Mouse (Mus musculus) liver, embryonic 11.5 days (tissue): ENCODE results near the gene Zfp618. TPM values are rescaled to one million over a fixed set of nuclear protein-coding genes. Genes with fewer than 3 reads are reported as not detected.

Source experiments
- ATAC-seq: fragments of 200-750 bp; cut with Nextera tagmentation; replicated peaks from 2 replicates; pipeline ENCODE4 v1.8.0; 2017; ENCODE audit warnings: moderate number of reproducible peaks, mild to moderate bottlenecking, moderate TSS enrichment, moderate library complexity; ENCODE audit not compliant: low FRiP score
- DNase-seq: peaks from one replicate; pipeline ENCODE4 v3.0.0-alpha.2; 2017; ENCODE audit warnings: low spot score
- H3K27ac ChIP-seq: fragments of 300-500 bp; sonication (generic); 2 replicates; pipeline ENCODE4 v1.5.1; 2014; ENCODE audit warnings: mild to moderate bottlenecking, low read depth, low read length, control low read depth
- H3K27me3 ChIP-seq: fragments of 300-500 bp; sonication (generic); replicated peaks from 2 replicates; pipeline ENCODE4 v1.6.1; 2014; ENCODE audit warnings: low read length, mixed read lengths; ENCODE audit not compliant: control insufficient read depth, insufficient read depth
- H3K36me3 ChIP-seq: fragments of 300-500 bp; sonication (generic); 2 replicates; pipeline ENCODE4 v1.6.1; 2014; ENCODE audit warnings: mild to moderate bottlenecking, low read length, moderate library complexity, mixed read lengths; ENCODE audit not compliant: control insufficient read depth, insufficient read depth
- H3K4me1 ChIP-seq: fragments of 300-500 bp; sonication (generic); replicated peaks from 2 replicates; pipeline ENCODE4 v1.6.1; 2014; ENCODE audit warnings: low read length, mixed read lengths; ENCODE audit not compliant: control insufficient read depth, insufficient read depth
- H3K4me2 ChIP-seq: fragments of 300-500 bp; sonication (generic); 2 replicates; pipeline ENCODE4 v1.6.1; 2014; ENCODE audit warnings: mild to moderate bottlenecking, control low read depth, moderate library complexity
- H3K4me3 ChIP-seq: fragments of 300-500 bp; sonication (generic); 2 replicates; pipeline ENCODE4 v1.5.1; 2014; ENCODE audit warnings: low read depth, low read length, control low read depth
- H3K9ac ChIP-seq: fragments of 300-500 bp; sonication (generic); 2 replicates; pipeline ENCODE4 v1.6.1; 2014; ENCODE audit warnings: low read depth, low read length, control low read depth
- H3K9me3 ChIP-seq: fragments of 300-500 bp; sonication (generic); 2 replicates; pipeline ENCODE4 v1.6.1; 2016; ENCODE audit warnings: low read length, inconsistent platforms, mixed read lengths; ENCODE audit not compliant: control insufficient read depth
- WGBS: fragments of 180-500 bp; shearing (Covaris S2); extraction: QIAGEN DNeasy Blood & Tissue Kit; methylation state at CpG from one replicate; pipeline ENCODE4 v1.1.7; 2014; 5-methylcytosine and 5-hydroxymethylcytosine counted together
- polyA plus RNA-seq: library from polyadenylated mRNA; unstranded; fragments of >200 nt; fragmentation: Nextera tagmentation; extraction: Ambion mirVana; gene quantifications from 2 replicates; pipeline ENCODE4 v1.2.1, GENCODE M21; 2014

The Zfp618 gene
- polyA plus RNA-seq, 1 experiment from 2014 or later: 12.9 TPM

DNA sequence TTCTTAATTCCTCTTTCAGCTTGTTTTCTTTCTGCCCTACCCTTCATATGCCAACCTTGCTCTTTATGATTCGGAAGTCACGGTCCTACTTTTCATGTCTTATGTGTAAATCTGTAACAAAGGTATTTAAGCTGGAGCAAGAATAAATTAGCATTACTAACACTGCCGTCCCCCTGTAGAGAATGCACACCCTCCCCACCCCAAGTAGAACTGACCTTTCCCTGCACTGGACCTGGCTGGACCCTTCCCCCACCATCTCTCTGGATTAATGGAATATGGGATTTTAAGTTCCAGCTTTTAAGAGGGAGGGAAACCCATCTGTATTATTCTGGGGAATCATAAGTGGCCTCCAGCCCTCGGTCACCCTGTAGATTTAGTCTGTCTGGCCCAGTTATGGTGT is 65.9 kb downstream of the Zfp618 start:
- H3K4me3 ChIP-seq: no peak overlapping the region
- DNase-seq (no peak), ATAC-seq (no peak)
- WGBS: 82% methylated on average over 4 of the region's 4 CpGs
- H3K9ac ChIP-seq: no peak overlapping the region
- no peaks in the 10 kb centered on the region for H3K4me1 ChIP-seq
- no peak overlapping the region for H3K4me2 ChIP-seq
- no peaks in the 10 kb centered on the region for H3K9me3 ChIP-seq
- no peak overlapping the region for H3K27ac ChIP-seq
- no peaks in the 10 kb centered on the region for H3K27me3 ChIP-seq
- H3K36me3 ChIP-seq: no peaks in the 10 kb centered on the region

- ATAC-seq (no peak), DNase-seq (no peak)
- Histone ChIP-seq H3K4me2 (no peak overlapping the region), H3K27me3 (no peaks in the 10 kb centered on the region), H3K9me3 (no peaks in the 10 kb centered on the region), H3K4me3 (no peak overlapping the region), H3K4me1 (no peaks in the 10 kb centered on the region), H3K27ac (no peak overlapping the region), H3K36me3 (no peaks in the 10 kb centered on the region), H3K9ac (no peak overlapping the region)
- WGBS: 72% methylated on average over 9 of the region's 9 CpGs
Measured at GRCm38 (mm10) chr4:63032581-63033006, 67.2 kb downstream of the Zfp618 start.

DNA sequence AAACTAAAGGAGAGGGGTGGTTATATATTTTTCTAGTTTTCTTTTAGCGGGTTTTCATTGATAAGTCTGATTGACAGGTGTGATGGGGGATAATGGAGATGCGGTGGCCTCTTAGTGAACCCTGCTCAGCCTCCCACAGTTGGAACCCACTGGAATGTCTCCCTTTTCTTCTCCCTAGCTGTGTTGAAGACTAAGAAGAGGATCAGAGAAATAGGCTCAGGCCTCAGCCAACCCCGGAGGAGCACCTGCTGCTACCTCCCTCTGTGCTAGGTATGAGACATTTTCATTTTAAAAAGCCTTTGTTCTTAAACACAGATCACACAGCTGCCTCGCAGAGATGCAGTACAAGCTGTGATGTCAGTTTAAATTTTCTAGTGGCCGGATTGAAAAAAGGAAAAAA is 68.4 kb downstream of the Zfp618 start:
- Histone ChIP-seq H3K27ac (no peak overlapping the region), H3K27me3 (no peaks in the 10 kb centered on the region)
- 54% methylated on average over 5 of the region's 5 CpGs for WGBS

GRCm38 (mm10) chr4:63035991-63036390 is 70.6 kb downstream of the Zfp618 start:
- ATAC-seq (no peak), DNase-seq (no peak)
- 85% methylated on average over 7 of the region's 7 CpGs for WGBS
- Histone ChIP-seq H3K9ac (no peak overlapping the region), H3K4me3 (no peak overlapping the region), H3K27ac (no peak overlapping the region), H3K4me1 (no peaks in the 10 kb centered on the region), H3K4me2 (no peak overlapping the region), H3K36me3 (no peaks in the 10 kb centered on the region), H3K9me3 (no peaks in the 10 kb centered on the region), H3K27me3 (no peaks in the 10 kb centered on the region)

More for the DNA sequence above, 68.4 kb downstream of the Zfp618 start:
- DNase-seq (no peak), ATAC-seq (no peak)
- no peak overlapping the region for H3K9ac ChIP-seq
- H3K36me3 ChIP-seq: no peaks in the 10 kb centered on the region
- H3K4me1 ChIP-seq: no peaks in the 10 kb centered on the region
- H3K9me3 ChIP-seq: no peaks in the 10 kb centered on the region
- H3K4me2 ChIP-seq: no peak overlapping the region
- H3K4me3 ChIP-seq: no peak overlapping the region

- DNase-seq (no peak), ATAC-seq (no peak)
- H3K36me3 ChIP-seq: no peaks in the 10 kb centered on the region
- no peaks in the 10 kb centered on the region for H3K9me3 ChIP-seq
- no peak overlapping the region for H3K4me2 ChIP-seq
- H3K4me1 ChIP-seq: no peaks in the 10 kb centered on the region
- no peaks in the 10 kb centered on the region for H3K27me3 ChIP-seq
- whole genome bisulfite sequencing: 82% methylated on average over 5 of the region's 5 CpGs
- H3K4me3 ChIP-seq: no peak overlapping the region
- no peak overlapping the region for H3K27ac ChIP-seq
- H3K9ac ChIP-seq: no peak overlapping the region
Measured at GRCm38 (mm10) chr4:63036790-63037189, 71.4 kb downstream of the Zfp618 start.

- H3K27ac ChIP-seq: no peak overlapping the region
- WGBS: 78% methylated on average over 4 of the region's 4 CpGs
Measured at GRCm38 (mm10) chr4:63037555-63037954, 72.2 kb downstream of the Zfp618 start.

DNA sequence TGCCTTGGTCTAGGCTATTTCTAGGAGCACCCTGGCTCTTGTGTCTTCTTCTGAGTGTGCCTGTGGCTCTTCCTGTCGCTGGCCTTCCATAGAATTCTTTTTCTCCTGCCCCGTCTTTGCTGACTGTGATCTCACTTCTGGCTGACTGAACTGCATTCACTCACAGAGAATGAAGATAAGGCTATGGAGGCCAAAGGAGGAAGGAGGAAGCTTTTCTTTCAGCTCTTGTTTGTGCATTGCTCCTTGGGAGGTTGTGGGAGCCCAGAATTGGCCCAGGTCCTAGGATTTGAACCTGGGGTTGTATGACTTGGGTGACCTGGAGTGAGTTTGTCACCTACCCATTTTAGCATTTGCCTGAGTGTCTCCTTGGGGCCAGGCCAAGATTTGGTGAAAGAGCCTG is 72.9 kb downstream of the Zfp618 start:
- DNase-seq (no peak), ATAC-seq (no peak)
- no peak overlapping the region for H3K4me3 ChIP-seq
- 45% methylated on average over 2 of the region's 2 CpGs for WGBS
- no peaks in the 10 kb centered on the region for H3K9me3 ChIP-seq
- H3K27me3 ChIP-seq: no peaks in the 10 kb centered on the region
- H3K4me2 ChIP-seq: no peak overlapping the region
- no peak overlapping the region for H3K27ac ChIP-seq
- H3K4me1 ChIP-seq: no peaks in the 10 kb centered on the region
- no peak overlapping the region for H3K9ac ChIP-seq
- H3K36me3 ChIP-seq: no peaks in the 10 kb centered on the region

More at GRCm38 (mm10) chr4:63037555-63037954, 72.2 kb downstream of the Zfp618 start:
- Histone ChIP-seq H3K4me3 (no peak overlapping the region), H3K4me2 (no peak overlapping the region), H3K27me3 (no peaks in the 10 kb centered on the region), H3K9me3 (no peaks in the 10 kb centered on the region), H3K9ac (no peak overlapping the region), H3K4me1 (no peaks in the 10 kb centered on the region), H3K36me3 (no peaks in the 10 kb centered on the region)
- DNase-seq (no peak), ATAC-seq (no peak)

- Histone ChIP-seq H3K27me3 (no peaks in the 10 kb centered on the region), H3K36me3 (no peaks in the 10 kb centered on the region), H3K27ac (no peak overlapping the region), H3K4me3 (no peak overlapping the region), H3K4me1 (no peaks in the 10 kb centered on the region), H3K9me3 (no peaks in the 10 kb centered on the region), H3K4me2 (no peak overlapping the region), H3K9ac (no peak overlapping the region)
- ATAC-seq (no peak), DNase-seq (no peak)
- WGBS: 74% methylated on average over 10 of the region's 10 CpGs
Measured at GRCm38 (mm10) chr4:63038937-63039336, 73.6 kb downstream of the Zfp618 start.

GRCm38 (mm10) chr4:63048606-63049005 is 83.2 kb downstream of the Zfp618 start:
- ATAC-seq: no peak
- H3K4me1 ChIP-seq: peaks cover 12% of the 10 kb centered on the region; the same call in 1 of the 2 replicates
- WGBS: 74% methylated on average over 3 of the region's 3 CpGs

More at GRCm38 (mm10) chr4:63048606-63049005, 83.2 kb downstream of the Zfp618 start:
- Histone ChIP-seq H3K27me3 (no peaks in the 10 kb centered on the region), H3K4me3 (no peak overlapping the region), H3K9ac (no peak overlapping the region), H3K4me2 (no peak overlapping the region), H3K9me3 (no peaks in the 10 kb centered on the region), H3K27ac (no peak overlapping the region), H3K36me3 (no peaks in the 10 kb centered on the region)
- DNase-seq: no peak
